In the genomic region with DNA sequence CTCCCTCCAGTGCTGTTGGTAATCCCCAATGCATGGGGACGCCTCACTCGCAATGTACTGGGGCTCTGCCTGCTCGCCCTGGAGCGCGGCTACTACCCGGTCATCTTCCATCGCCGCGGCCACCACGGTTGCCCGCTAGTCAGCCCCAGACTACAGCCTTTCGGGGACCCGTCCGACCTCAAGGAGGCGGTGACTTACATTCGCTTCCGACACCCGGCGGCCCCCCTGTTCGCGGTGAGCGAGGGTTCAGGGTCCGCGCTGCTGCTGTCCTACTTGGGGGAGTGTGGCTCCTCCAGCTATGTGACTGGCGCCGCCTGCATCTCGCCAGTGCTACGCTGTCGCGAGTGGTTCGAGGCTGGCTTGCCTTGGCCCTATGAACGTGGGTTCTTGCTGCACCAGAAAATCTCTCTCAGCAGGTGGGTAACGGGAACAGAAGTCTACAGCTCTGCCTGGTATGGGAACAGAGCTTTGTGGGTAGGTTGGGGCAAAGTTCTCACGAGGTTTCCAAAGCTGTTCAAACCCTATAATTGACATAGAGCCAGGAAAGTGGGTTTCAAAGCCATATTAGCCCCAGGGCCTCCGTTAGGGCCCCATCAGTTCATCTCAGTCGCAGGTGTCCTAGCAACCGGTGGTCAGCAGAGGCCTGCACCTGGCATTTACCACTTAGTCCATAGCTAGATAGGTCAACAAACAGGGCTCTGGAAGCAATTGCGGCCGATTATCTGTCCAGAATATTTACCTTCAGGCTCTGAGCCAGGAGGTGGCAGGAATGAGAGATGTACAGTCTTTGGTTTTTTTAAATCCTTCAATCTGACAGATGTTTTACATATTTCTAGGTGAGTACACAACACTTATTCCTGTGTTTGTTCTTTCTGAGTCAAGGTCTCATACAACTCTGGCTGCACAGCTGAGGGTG, we compare ENCODE assay signal across 8 mouse cellular contexts. TPM values are rescaled to one million over a fixed set of nuclear protein-coding genes. Genes with fewer than 3 reads are reported as not detected.
DNase-seq lines count a peak whose midpoint lies in the region; ATAC-seq and TF ChIP-seq lines count a peak whose summit lies in the region.

A gene (minus strand): TSS at position 344 of the 916 bp plus-strand sequence.

- peak within 1 kb of the TSS; percentile 92 for H3K4me2 ChIP-seq in heart, embryonic 12.5 days
- H3K4me2 ChIP-seq in limb, embryonic 12.5 days: peak within 1 kb of the TSS; percentile 95

- DNase-seq in left cerebral cortex, adult 2 months (ENCODE audit: extremely low spot score in 1 of 2, low spot score in 2 of 2): no peak
- no peak for DNase-seq in left cerebral cortex, adult 9 months (ENCODE audit: low spot score in 2 of 2)
- no peak for DNase-seq in adrenal gland, postnatal 25 days
- DNase-seq in layer of hippocampus, adult 11-12 months (ENCODE audit: low spot score): no peak
- no peak for DNase-seq in right cerebral cortex, postnatal 14 days

- intact Hi-C loops in left cerebral cortex, adult 2 months (cut with DNase I): no loop called here

- H3K36me3 ChIP-seq in heart, embryonic 12.5 days: no peaks in the 10 kb centered on the region
- no peaks in the 10 kb centered on the region for H3K36me3 ChIP-seq in limb, embryonic 12.5 days

- H3K27me3 ChIP-seq in heart, embryonic 12.5 days (replicated peaks): peaks cover 25% of the 10 kb centered on the region
- peaks cover 53% of the 10 kb centered on the region for H3K27me3 ChIP-seq in limb, embryonic 12.5 days

- WGBS in heart, embryonic 12.5 days: 10% methylated on average over 39 of the region's 39 CpGs
- 7% methylated on average over 39 of the region's 39 CpGs for WGBS in limb, embryonic 12.5 days
- WGBS in olfactory bulb, adult 2 months: 26% methylated on average over 39 of the region's 39 CpGs

- peak within 1 kb of the TSS; percentile 48 for H3K4me3 ChIP-seq in left cerebral cortex, adult 2 months
- H3K4me3 ChIP-seq in heart, embryonic 12.5 days: peak within 1 kb of the TSS; percentile 71
- H3K4me3 ChIP-seq in limb, embryonic 12.5 days (replicated peaks): peak within 1 kb of the TSS; percentile 56
- H3K4me3 ChIP-seq in olfactory bulb, adult 2 months (ENCODE audit: insufficient read depth, low read depth, low read length): peak within 1 kb of the TSS; percentile 45

- no peak for TF ChIP-seq POLR2A in olfactory bulb, adult 2 months (IDR thresholded peaks at IDR 0.05; ENCODE audit: insufficient read depth, low read depth, low read length)

- peaks cover 37% of the 10 kb centered on the region for H3K4me1 ChIP-seq in heart, embryonic 12.5 days (replicated peaks)
- peaks cover 34% of the 10 kb centered on the region for H3K4me1 ChIP-seq in limb, embryonic 12.5 days (replicated peaks)
- H3K4me1 ChIP-seq in olfactory bulb, adult 2 months (ENCODE audit: control insufficient read depth, insufficient read depth, low read length): peaks cover 29% of the 10 kb centered on the region

- H3K9ac ChIP-seq in heart, embryonic 12.5 days: peak within 1 kb of the TSS; percentile 74
- H3K9ac ChIP-seq in limb, embryonic 12.5 days (replicated peaks): peak within 1 kb of the TSS; percentile 54; the same call in 1 of the 2 replicates

- ATAC-seq in heart, embryonic 12.5 days (ENCODE audit: insufficient number of reproducible peaks, low FRiP score): no peak
- no peak for ATAC-seq in limb, embryonic 12.5 days (ENCODE audit: insufficient number of reproducible peaks, insufficient read depth, low FRiP score, low TSS enrichment, low read depth)

- TF ChIP-seq CTCF in left cerebral cortex, adult 2 months (IDR thresholded peaks at IDR 0.05): no peak
- no peak for TF ChIP-seq CTCF in olfactory bulb, adult 2 months (IDR thresholded peaks at IDR 0.05; ENCODE audit: insufficient read depth, low read depth, low read length)

- H3K27ac ChIP-seq in left cerebral cortex, adult 2 months: no peak within 1 kb of the TSS
- H3K27ac ChIP-seq in heart, embryonic 12.5 days (ENCODE audit: poor library complexity, severe bottlenecking): peak within 1 kb of the TSS; percentile 11; the same call in 1 of the 2 replicates
- H3K27ac ChIP-seq in limb, embryonic 12.5 days: no peak within 1 kb of the TSS
- no peak within 1 kb of the TSS for H3K27ac ChIP-seq in olfactory bulb, adult 2 months (ENCODE audit: insufficient read depth, low read depth, low read length)

- H3K9me3 ChIP-seq in heart, embryonic 12.5 days (replicated peaks): no peaks in the 10 kb centered on the region
- H3K9me3 ChIP-seq in limb, embryonic 12.5 days: no peaks in the 10 kb centered on the region

RNA-seq across cellular contexts. Expression of the gene that starts here (rescaled TPM):
- 1 to 10 TPM; 3.6 to 5.0 TPM for total RNA-seq in left cerebral cortex, adult 2 months (2021)
- total RNA-seq in adrenal gland, postnatal 25 days (2021): 7.5 and 10.2 TPM in 2 replicates
- 29.4 and 30.2 TPM in 2 replicates for polyA plus RNA-seq in heart, embryonic 12.5 days (2016; fragmentation: Nextera tagmentation; extraction: Ambion mirVana)
- 49.1 and 53.2 TPM in 2 replicates for polyA plus RNA-seq in limb, embryonic 12.5 days (2016; fragmentation: Nextera tagmentation; extraction: Ambion mirVana)
- polyA plus RNA-seq in olfactory bulb, adult 2 months (2012; ENCODE audit: insufficient read depth, insufficient read length, low replicate concordance, missing spikeins): not detected in 2 replicates
